Mouse (Mus musculus) embryonic facial prominence, embryonic 11.5 days (tissue): ENCODE data around the gene Selenoo. TPM values are rescaled to one million over a fixed set of nuclear protein-coding genes. Genes with fewer than 3 reads are reported as not detected.

Experiments used
- ATAC-seq: fragments of 200-750 bp; cut with Nextera tagmentation; replicated peaks from 2 replicates; pipeline ENCODE4 v1.8.0; 2017; ENCODE audit warnings: low read depth; ENCODE audit not compliant: insufficient number of reproducible peaks, low FRiP score, low TSS enrichment
- DNase-seq: peaks from one replicate; pipeline ENCODE4 v3.0.0-alpha.2; 2015; ENCODE audit warnings: low spot score
- H3K27ac ChIP-seq: fragments of 300-500 bp; sonication (generic); replicated peaks from 2 replicates; pipeline ENCODE4 v1.5.1; 2014; ENCODE audit warnings: mild to moderate bottlenecking, low read depth, low read length, control low read depth
- H3K27me3 ChIP-seq: fragments of 300-500 bp; sonication (generic); 2 replicates; pipeline ENCODE4 v1.6.1; 2014; ENCODE audit warnings: mild to moderate bottlenecking, low read length, moderate library complexity, mixed read lengths; ENCODE audit not compliant: control insufficient read depth, insufficient read depth
- H3K36me3 ChIP-seq: fragments of 300-500 bp; sonication (generic); replicated peaks from 2 replicates; pipeline ENCODE4 v1.6.1; 2014; ENCODE audit warnings: low read depth, mild to moderate bottlenecking, low read length, moderate library complexity, mixed read lengths; ENCODE audit not compliant: control insufficient read depth, insufficient read depth
- H3K4me1 ChIP-seq: fragments of 300-500 bp; sonication (generic); 2 replicates; pipeline ENCODE4 v1.6.1; 2014; ENCODE audit warnings: low read length, mixed read lengths; ENCODE audit not compliant: control insufficient read depth, insufficient read depth
- H3K4me2 ChIP-seq: fragments of 300-500 bp; sonication (generic); 2 replicates; pipeline ENCODE4 v1.6.1; 2014; ENCODE audit warnings: low read depth, mild to moderate bottlenecking, control low read depth, low read length, moderate library complexity
- H3K4me3 ChIP-seq: fragments of 300-500 bp; sonication (generic); 2 replicates; pipeline ENCODE4 v1.5.1; 2014; ENCODE audit warnings: low read depth, low read length, control low read depth
- H3K9ac ChIP-seq: fragments of 300-500 bp; sonication (generic); replicated peaks from 2 replicates; pipeline ENCODE4 v1.6.1; 2014; ENCODE audit warnings: mild to moderate bottlenecking, control low read depth, low read length
- H3K9me3 ChIP-seq: fragments of 300-500 bp; sonication (generic); replicated peaks from 2 replicates; pipeline ENCODE4 v1.6.1; 2016; ENCODE audit warnings: mild to moderate bottlenecking, low read length, inconsistent platforms, mixed read lengths; ENCODE audit not compliant: control insufficient read depth
- WGBS: fragments of 180-500 bp; shearing (Covaris S2); extraction: QIAGEN DNeasy Blood & Tissue Kit; methylation state at CpG from one replicate; pipeline ENCODE4 v1.1.7; 2014; 5-methylcytosine and 5-hydroxymethylcytosine counted together
- polyA plus RNA-seq: library from polyadenylated mRNA; unstranded; fragments of >200 nt; fragmentation: Nextera tagmentation; extraction: Ambion mirVana; gene quantifications from 2 replicates; pipeline ENCODE4 v1.2.1, GENCODE M21; 2014

Gene Selenoo
- polyA plus RNA-seq, 1 experiment from 2014 or later, result 17.7 TPM

DNA sequence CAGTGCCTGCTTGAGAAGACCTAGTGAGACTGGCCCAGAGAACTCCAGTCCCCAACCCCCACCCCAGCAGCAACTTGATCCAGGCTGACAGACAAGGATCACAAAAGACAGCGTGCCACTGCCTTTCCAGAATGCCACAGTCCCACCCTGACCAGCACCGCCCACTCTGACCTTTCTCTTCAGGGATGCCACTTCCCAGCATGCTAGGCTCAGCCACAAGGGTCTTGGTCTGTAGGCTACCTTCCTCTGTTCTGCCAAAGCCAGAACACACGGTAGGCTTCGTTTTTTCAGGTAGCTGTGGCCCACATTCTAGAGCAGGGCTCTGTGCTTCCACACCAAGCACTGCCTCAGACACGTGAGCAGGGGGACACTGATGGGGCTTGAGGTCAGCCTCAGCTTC, 13.8 kb downstream of the Selenoo start:
- no peak overlapping the region for H3K4me2 ChIP-seq
- H3K4me1 ChIP-seq, result no peaks in the 10 kb centered on the region
- WGBS, result 72% methylated on average over 5 of the region's 5 CpGs
- no peaks in the 10 kb centered on the region for H3K9me3 ChIP-seq
- H3K9ac ChIP-seq, result no peak overlapping the region
- DNase-seq, result no peak
- H3K36me3 ChIP-seq, result peaks cover 15% of the 10 kb centered on the region
- no peak overlapping the region for H3K4me3 ChIP-seq
- no peaks in the 10 kb centered on the region for H3K27me3 ChIP-seq
- no peak; the same call in 1 of the 2 replicates for ATAC-seq
- no peak overlapping the region for H3K27ac ChIP-seq

DNA sequence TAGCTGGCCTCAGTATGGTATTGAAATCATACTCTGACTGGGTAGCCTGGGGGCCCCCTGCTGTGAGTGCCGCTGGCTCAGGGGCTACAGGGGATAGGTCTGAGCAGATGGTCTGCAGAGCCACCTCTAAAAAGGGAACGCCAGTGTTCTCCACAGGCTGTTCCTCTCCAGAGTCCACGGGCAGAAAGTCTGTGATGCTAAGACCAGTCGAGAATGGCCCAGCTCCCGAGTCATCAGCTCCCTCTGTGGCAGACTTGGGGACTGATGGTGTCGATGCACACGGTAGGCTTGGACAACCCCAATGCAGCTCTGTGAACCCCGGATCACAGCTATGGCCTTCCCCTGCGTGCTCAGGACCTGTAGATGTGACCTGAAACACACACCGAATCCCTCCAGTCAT, 15.0 kb downstream of the Selenoo start:
- Histone ChIP-seq H3K9me3 (no peaks in the 10 kb centered on the region), H3K9ac (no peak overlapping the region), H3K4me2 (no peak overlapping the region), H3K4me3 (no peak overlapping the region), H3K27me3 (no peaks in the 10 kb centered on the region), H3K36me3 (peaks cover 18% of the 10 kb centered on the region), H3K4me1 (no peaks in the 10 kb centered on the region), H3K27ac (no peak overlapping the region)
- WGBS, result 88% methylated on average over 10 of the region's 10 CpGs
- ATAC-seq (no peak), DNase-seq (no peak)

DNA sequence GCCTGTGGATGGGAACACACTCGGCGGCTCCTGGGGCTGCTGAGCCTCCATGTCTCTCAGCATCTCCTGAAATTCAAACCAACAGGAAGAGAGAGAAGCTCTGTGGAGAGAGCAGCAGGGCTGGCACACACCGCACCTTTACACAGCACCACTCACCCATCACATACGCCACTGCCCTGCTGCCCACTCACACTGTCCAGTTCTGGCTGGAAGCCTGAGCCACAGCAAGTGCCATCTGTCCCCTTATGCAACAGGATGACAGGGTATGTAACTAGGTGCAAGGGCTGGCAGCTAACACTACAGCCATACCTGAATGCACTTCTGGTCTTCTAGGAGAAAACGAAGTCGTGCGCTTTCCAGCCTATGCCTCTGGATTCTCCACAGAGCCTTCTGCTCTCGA, 15.5 kb downstream of the Selenoo start:
- H3K27me3 ChIP-seq, result no peaks in the 10 kb centered on the region
- H3K27ac ChIP-seq, result no peak overlapping the region
- H3K4me1 ChIP-seq, result no peaks in the 10 kb centered on the region
- H3K36me3 ChIP-seq, result peaks cover 18% of the 10 kb centered on the region
- H3K9ac ChIP-seq, result no peak overlapping the region
- DNase-seq, result no peak
- 92% methylated on average over 8 of the region's 8 CpGs for WGBS
- no peak overlapping the region for H3K4me2 ChIP-seq
- H3K9me3 ChIP-seq, result no peaks in the 10 kb centered on the region
- no peak for ATAC-seq
- H3K4me3 ChIP-seq, result no peak overlapping the region

DNA sequence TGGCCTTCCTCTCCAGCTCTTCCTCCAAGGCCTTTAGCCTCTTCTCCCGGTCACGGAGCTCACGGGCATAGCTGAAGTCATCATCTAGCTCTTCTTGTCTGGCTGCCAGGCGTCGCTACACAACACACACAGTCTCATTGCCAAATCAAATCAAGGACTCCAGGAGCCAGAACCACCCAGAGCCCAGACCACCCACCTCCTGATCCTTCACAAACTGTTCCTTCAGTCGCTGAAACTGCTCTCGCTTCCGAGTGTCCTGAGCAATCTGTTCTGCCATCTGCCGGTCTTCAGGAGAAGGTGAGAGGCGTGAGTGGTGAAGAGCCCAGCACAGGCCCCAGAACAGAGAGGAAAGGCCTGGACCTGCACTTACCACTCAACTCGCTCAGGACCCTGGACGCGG, 17.2 kb downstream of the Selenoo start:
- H3K27me3 ChIP-seq, result no peaks in the 10 kb centered on the region
- H3K36me3 ChIP-seq, result peaks cover 18% of the 10 kb centered on the region
- H3K4me1 ChIP-seq, result no peaks in the 10 kb centered on the region
- WGBS, result 87% methylated on average over 13 of the region's 13 CpGs
- no peaks in the 10 kb centered on the region for H3K9me3 ChIP-seq
- no peak for DNase-seq
- H3K4me3 ChIP-seq, result no peak overlapping the region
- no peak for ATAC-seq
- H3K27ac ChIP-seq, result no peak overlapping the region
- no peak overlapping the region for H3K4me2 ChIP-seq
- no peak overlapping the region for H3K9ac ChIP-seq

DNA sequence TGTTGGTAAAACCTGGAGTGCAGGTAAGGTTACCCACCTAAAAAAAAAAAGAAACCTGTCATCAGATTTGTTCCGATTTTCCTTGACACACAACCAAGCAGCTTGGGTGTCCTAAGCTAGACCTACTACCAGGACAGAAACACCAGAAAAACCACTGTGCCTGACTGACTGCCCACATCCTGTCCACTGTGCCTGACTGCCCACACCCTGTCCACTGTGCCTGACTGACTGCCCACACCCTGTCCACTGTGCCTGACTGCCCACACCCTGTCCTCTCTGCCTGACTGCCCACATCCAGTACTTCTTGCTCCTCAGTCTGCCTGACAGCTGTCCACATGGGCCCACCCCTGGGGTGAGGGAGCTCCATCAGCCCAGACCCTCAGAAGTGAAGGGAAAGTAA, 18.1 kb downstream of the Selenoo start:
- Histone ChIP-seq H3K9me3 (no peaks in the 10 kb centered on the region), H3K4me2 (no peak overlapping the region), H3K4me1 (no peaks in the 10 kb centered on the region), H3K27ac (no peak overlapping the region), H3K27me3 (no peaks in the 10 kb centered on the region), H3K36me3 (peaks cover 11% of the 10 kb centered on the region), H3K9ac (no peak overlapping the region), H3K4me3 (no peak overlapping the region)
- ATAC-seq, result no peak
- WGBS, result 88% methylated on average over 1 of the region's 1 CpGs
- DNase-seq, result no peak

DNA sequence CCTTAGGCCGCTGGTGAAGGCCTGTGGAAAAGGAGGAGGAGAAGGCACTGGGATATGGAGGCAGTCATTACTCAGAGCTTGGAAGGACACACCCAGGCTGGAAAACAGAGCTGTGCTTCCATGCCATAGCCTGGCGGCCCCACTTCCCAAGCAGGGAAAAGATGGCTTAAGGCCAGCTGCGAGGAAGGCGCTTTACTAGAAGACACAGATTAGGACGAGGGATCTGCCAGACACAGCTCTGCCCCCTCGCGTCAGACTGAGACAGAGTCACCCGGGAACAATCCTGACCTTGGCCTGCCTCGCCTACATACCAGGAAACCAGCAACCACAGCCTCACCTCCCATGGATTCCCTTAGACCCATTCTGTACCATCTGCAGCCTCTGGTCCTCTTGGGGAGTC, 21.3 kb downstream of the Selenoo start:
- Histone ChIP-seq H3K27ac (no peak overlapping the region), H3K27me3 (no peaks in the 10 kb centered on the region), H3K4me2 (no peak overlapping the region), H3K36me3 (peaks cover 8% of the 10 kb centered on the region), H3K9me3 (no peaks in the 10 kb centered on the region), H3K9ac (no peak overlapping the region), H3K4me3 (no peak overlapping the region), H3K4me1 (no peaks in the 10 kb centered on the region)
- ATAC-seq (no peak), DNase-seq (no peak)
- WGBS, result 78% methylated on average over 9 of the region's 9 CpGs

DNA sequence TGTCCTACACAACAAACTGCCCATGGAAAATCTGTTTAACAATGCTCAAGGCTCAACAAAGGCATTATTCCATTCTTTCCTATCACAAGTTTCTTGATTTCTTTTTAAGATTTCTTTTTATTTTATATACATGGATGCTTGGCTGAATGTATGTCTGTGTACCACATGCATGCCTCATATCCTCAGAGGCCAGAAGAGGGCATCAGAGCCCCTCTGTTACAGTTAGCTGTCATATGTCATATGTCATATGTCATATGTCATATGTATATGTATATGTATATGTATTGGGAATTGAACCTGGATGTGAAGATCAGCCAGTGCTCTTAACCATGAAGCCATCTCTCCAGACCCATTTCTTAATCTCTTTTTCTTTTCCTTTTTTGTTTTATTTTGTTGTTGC, 29.1 kb downstream of the Selenoo start:
- ATAC-seq, result no peak
- Histone ChIP-seq H3K4me3 (no peak overlapping the region), H3K4me1 (peaks cover 8% of the 10 kb centered on the region; the same call in 1 of the 2 replicates), H3K27me3 (no peaks in the 10 kb centered on the region), H3K36me3 (peaks cover 2% of the 10 kb centered on the region), H3K9me3 (no peaks in the 10 kb centered on the region), H3K27ac (no peak overlapping the region), H3K9ac (no peak overlapping the region), H3K4me2 (no peak overlapping the region)
- DNase-seq, result no peak

DNA sequence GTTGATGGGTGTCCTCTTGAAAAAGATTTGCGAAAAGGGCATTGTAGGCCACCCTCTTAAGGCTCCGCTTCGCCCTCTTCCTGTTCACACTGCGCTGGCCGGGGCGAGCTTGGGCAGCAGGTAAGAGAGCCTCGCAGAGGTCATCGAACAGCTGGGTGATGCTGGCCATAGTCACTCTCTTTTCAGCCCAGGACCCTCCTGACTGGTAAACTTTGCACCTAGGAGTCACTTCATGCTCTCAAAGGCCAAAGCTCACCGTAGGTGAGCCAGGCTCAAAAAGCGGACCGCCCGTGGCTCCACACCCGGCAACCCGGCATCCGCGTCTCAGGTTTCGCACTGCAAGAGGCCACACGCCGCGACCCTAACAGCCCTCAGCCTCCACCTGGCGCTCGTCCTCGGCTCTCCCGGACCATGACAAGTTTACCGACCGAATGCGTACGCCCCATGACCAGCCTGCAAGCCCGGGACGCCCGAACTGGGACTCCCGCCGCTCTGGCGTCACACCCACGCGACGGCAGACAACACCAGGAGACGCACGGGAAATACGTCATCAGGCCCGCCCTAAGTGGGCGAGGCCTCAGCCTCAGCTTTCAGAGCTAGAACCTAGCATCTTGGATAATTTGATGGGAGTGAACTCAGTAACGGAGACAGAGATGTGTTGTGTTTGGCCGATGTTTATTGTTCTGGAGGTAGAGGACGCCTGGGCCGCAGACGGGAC, 33.9 kb downstream of the Selenoo start, which contains the start of gene Tubgcp6:
Gene Tubgcp6 (minus strand): TSS at position 464 of the 718 bp plus-strand sequence.
- ATAC-seq (peak; percentile 72), DNase-seq (peak; percentile 99)
- Histone ChIP-seq H3K36me3 (no peaks in the 10 kb centered on the region; the same call in 1 of the 2 replicates), H3K27me3 (no peaks in the 10 kb centered on the region), H3K9me3 (no peaks in the 10 kb centered on the region), H3K27ac (peak within 1 kb of the TSS; percentile 35; the same call in 1 of the 2 replicates), H3K9ac (peak within 1 kb of the TSS; percentile 78), H3K4me3 (peak within 1 kb of the TSS; percentile 88), H3K4me1 (peaks cover 10% of the 10 kb centered on the region), H3K4me2 (peak within 1 kb of the TSS; percentile 85)
- WGBS, result 0% methylated on average over 47 of the region's 47 CpGs
